In the genomic region with DNA sequence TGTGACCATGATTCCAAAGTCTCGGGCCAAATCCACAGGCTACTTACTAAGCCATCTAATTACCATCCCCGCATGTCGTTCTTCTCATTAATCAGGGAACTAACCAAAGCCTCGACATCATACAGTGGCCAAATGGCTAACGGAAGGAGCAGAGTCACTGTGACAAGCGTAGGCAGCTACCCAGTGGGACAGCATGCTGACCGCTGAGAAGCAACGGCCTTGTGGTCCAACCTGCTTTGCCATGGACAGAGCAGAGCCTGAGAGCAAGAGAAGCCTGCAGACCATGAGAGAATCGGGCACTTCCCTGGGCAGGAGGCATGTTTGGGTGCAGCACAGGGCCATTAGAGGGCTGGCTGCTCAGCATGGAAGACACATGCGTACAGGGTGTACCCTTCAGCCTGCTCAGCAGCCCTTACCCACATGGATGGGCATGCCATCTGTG, we compare ENCODE assay signal across 11 mouse cellular contexts.
A peak's percentile ranks its signal among the peaks of the same experiment; 100 is the strongest.
DNase-seq lines count a peak whose midpoint lies in the region; ATAC-seq and TF ChIP-seq lines count a peak whose summit lies in the region.
"Had no signal": no experiment of that assay in that cellular context is flagged by ENCODE, and none has a peak within 500 bp of the region (broad histone marks: within the 10 kb centered on the region; RNA-seq: fewer than 3 reads in every experiment).

No protein-coding gene starts in this region.

- peak; percentile 66 to 78 for DNase-seq in cerebellum, adult 2 months
- DNase-seq in urinary bladder, postnatal 4 days (ENCODE audit: low spot score in 2 of 2): no peak
- no peak for DNase-seq in lung, postnatal 0 days (ENCODE audit: low spot score)
- DNase-seq: gastrocnemius, postnatal 36 days; heart, postnatal 14 days; lung, adult 18-20 months had no signal

- WGBS in cerebellum, adult 2 months: 7% methylated on average over 10 of the region's 10 CpGs
- 76% methylated on average over 10 of the region's 10 CpGs for WGBS in forebrain, embryonic 16.5 days
- 82% methylated on average over 10 of the region's 10 CpGs for WGBS in neural tube, embryonic 13.5 days
- 83% methylated on average over 10 of the region's 10 CpGs for WGBS in lung, postnatal 0 days

- 0 out of 2 replicates have a peak overlapping the region, but pooled peaks have one; percentile 5 for H3K9ac ChIP-seq in forebrain, embryonic 16.5 days (replicated peaks; ENCODE audit: low read depth, low read length)
- H3K9ac ChIP-seq in neural tube, embryonic 13.5 days: no peak overlapping the region
- H3K9ac ChIP-seq in lung, postnatal 0 days (replicated peaks; ENCODE audit: low read depth): no peak overlapping the region

- TF ChIP-seq CTCF in cerebellum, adult 2 months (IDR thresholded peaks at IDR 0.05; ENCODE audit: borderline replicate concordance, insufficient read depth, low read depth, low read length): no peak
- no peak for TF ChIP-seq CTCF in lung, postnatal 0 days (IDR thresholded peaks at IDR 0.05)

- H3K4me1 ChIP-seq in megakaryocyte, embryonic 14.5 days: no peaks in the 10 kb centered on the region
- peaks cover 4% of the 10 kb centered on the region for H3K4me1 ChIP-seq in cerebellum, adult 2 months (ENCODE audit: control insufficient read depth, insufficient read depth, low read length)
- H3K4me1 ChIP-seq in forebrain, embryonic 16.5 days (replicated peaks; ENCODE audit: control insufficient read depth, insufficient read depth, low read length): peaks cover 10% of the 10 kb centered on the region
- peaks cover 5% of the 10 kb centered on the region; the same call in 1 of the 2 replicates for H3K4me1 ChIP-seq in neural tube, embryonic 13.5 days (replicated peaks)
- H3K4me1 ChIP-seq in lung, postnatal 0 days (ENCODE audit: insufficient read depth, low read depth, low read length): no peaks in the 10 kb centered on the region

- peak overlapping the region; percentile 48; the same call in 1 of the 2 replicates for H3K27ac ChIP-seq in cerebellum, adult 2 months (ENCODE audit: insufficient read depth, low read length)
- H3K27ac ChIP-seq in forebrain, embryonic 16.5 days (ENCODE audit: low read length): peak overlapping the region; percentile 65
- H3K27ac ChIP-seq in neural tube, embryonic 13.5 days (replicated peaks): 0 out of 2 replicates have a peak overlapping the region, but pooled peaks have one; percentile 28
- H3K27ac ChIP-seq in lung, postnatal 0 days (ENCODE audit: low read length): no peak overlapping the region

- ATAC-seq in megakaryocyte, adult 5-6 weeks (ENCODE audit: poor library complexity, severe bottlenecking): no peak
- ATAC-seq in forebrain, embryonic 16.5 days: peak; percentile 87
- ATAC-seq in neural tube, embryonic 13.5 days (ENCODE audit: low read depth): no peak
- ATAC-seq in lung, postnatal 0 days: no peak

- TF ChIP-seq POLR2A in cerebellum, adult 2 months (IDR thresholded peaks at IDR 0.05; ENCODE audit: borderline replicate concordance, insufficient read depth, low read length): no peak

- no peak for TF ChIP-seq EP300 in lung, postnatal 0 days (IDR thresholded peaks at IDR 0.05)

- no peaks in the 10 kb centered on the region for H3K27me3 ChIP-seq in megakaryocyte, embryonic 14.5 days (replicated peaks)
- no peaks in the 10 kb centered on the region for H3K27me3 ChIP-seq in cerebellum, adult 2 months (ENCODE audit: control insufficient read depth, insufficient read depth, low read length)
- no peaks in the 10 kb centered on the region for H3K27me3 ChIP-seq in forebrain, embryonic 16.5 days (replicated peaks; ENCODE audit: control insufficient read depth, insufficient read depth, low read length)
- no peaks in the 10 kb centered on the region for H3K27me3 ChIP-seq in neural tube, embryonic 13.5 days
- H3K27me3 ChIP-seq in lung, postnatal 0 days (replicated peaks; ENCODE audit: insufficient read depth, low read length): no peaks in the 10 kb centered on the region
- H3K27me3 ChIP-seq: CH12.LX had no signal

- peaks cover 5% of the 10 kb centered on the region for H3K9me3 ChIP-seq in megakaryocyte, embryonic 14.5 days
- H3K9me3 ChIP-seq in forebrain, embryonic 16.5 days (ENCODE audit: control insufficient read depth, low read length): no peaks in the 10 kb centered on the region
- H3K9me3 ChIP-seq in neural tube, embryonic 13.5 days: no peaks in the 10 kb centered on the region
- no peaks in the 10 kb centered on the region for H3K9me3 ChIP-seq in lung, postnatal 0 days (ENCODE audit: low read length)

- H3K4me3 ChIP-seq in megakaryocyte, embryonic 14.5 days (replicated peaks): peak overlapping the region; percentile 6
- H3K4me3 ChIP-seq in cerebellum, adult 2 months (replicated peaks; ENCODE audit: insufficient read depth, low read depth, low read length): no peak overlapping the region
- no peak overlapping the region for H3K4me3 ChIP-seq in forebrain, embryonic 16.5 days (replicated peaks; ENCODE audit: low read length)
- no peak overlapping the region for H3K4me3 ChIP-seq in neural tube, embryonic 13.5 days
- no peak overlapping the region for H3K4me3 ChIP-seq in lung, postnatal 0 days (ENCODE audit: low read depth, low read length)

- no peak overlapping the region for H3K4me2 ChIP-seq in forebrain, embryonic 16.5 days (ENCODE audit: low read length)
- no peak overlapping the region for H3K4me2 ChIP-seq in neural tube, embryonic 13.5 days
- H3K4me2 ChIP-seq in lung, postnatal 0 days (replicated peaks; ENCODE audit: low read depth, low read length): no peak overlapping the region

- no peaks in the 10 kb centered on the region for H3K36me3 ChIP-seq in megakaryocyte, embryonic 14.5 days (replicated peaks; ENCODE audit: low read length)
- no peaks in the 10 kb centered on the region for H3K36me3 ChIP-seq in forebrain, embryonic 16.5 days (ENCODE audit: control insufficient read depth, insufficient read depth)
- H3K36me3 ChIP-seq in neural tube, embryonic 13.5 days: no peaks in the 10 kb centered on the region
- no peaks in the 10 kb centered on the region for H3K36me3 ChIP-seq in lung, postnatal 0 days (ENCODE audit: insufficient read depth, low read length)

Comparison
In these comparisons a context has a peak if more than half of its experiments do, and no peak if none do; other contexts are left out.
1. DNase-seq: peak in cerebellum, adult 2 months (2 of 2); none in urinary bladder, postnatal 4 days (0 of 2) and lung, postnatal 0 days (single experiment).